Mouse (Mus musculus): ENCODE results near the gene Olfr31. TPM values are rescaled to one million over a fixed set of nuclear protein-coding genes. Genes with fewer than 3 reads are reported as not detected.

The Olfr31 gene
- polyA plus RNA-seq, 1 experiment from 2014 or later: not detected

DNA sequence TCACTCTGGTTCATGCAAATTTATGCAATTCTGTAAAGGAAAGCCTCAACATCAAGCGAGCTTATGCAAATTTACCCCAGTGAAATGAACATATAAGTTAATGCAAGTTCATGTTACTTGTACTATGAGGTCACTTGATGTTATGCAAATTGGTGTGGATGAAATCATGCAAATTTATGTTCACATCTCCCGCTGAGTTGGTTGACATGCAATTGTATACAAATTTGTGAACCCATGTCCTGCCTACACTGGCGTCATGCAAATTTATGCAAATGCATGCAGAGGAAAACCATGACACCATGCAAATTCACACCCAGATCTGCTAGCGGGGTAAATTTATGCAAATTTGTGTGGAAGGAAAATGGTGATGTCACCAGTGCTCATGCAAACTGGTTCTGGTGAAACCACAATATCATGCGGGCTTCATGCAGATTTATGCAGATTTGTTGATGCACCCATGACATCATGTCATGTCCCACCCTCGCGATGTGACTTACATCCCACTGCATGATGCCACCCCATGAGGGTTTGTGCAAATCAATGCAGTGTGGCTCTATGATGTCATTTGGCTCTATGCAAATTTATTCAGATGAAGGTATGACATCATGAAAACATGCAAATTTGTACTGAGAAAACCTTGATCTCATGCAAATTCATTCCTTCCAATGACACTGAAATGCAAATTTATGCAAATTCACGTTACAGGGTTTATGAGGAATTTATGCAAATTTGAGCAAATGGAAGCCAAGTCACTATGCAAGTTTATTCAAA, 31.3 kb downstream of the Olfr31 start:
- 92% methylated on average over 8 of the region's 8 CpGs for WGBS
- Histone ChIP-seq H3K4me2 (ENCODE audit: low read depth, low read length) (no peak overlapping the region), H3K27ac (ENCODE audit: low read length) (no peak overlapping the region), H3K9me3 (ENCODE audit: control insufficient read depth, low read length) (peaks cover 58% of the 10 kb centered on the region), H3K36me3 (ENCODE audit: control insufficient read depth, insufficient read depth, low read length) (peaks cover 15% of the 10 kb centered on the region), H3K27me3 (ENCODE audit: control insufficient read depth, insufficient read depth, low read depth, low read length) (no peaks in the 10 kb centered on the region), H3K4me3 (ENCODE audit: low read length) (no peak overlapping the region), H3K4me1 (replicated peaks; ENCODE audit: control insufficient read depth, insufficient read depth, low read length) (no peaks in the 10 kb centered on the region), H3K9ac (ENCODE audit: low read length) (no peak overlapping the region)
- ATAC-seq (ENCODE audit: low read depth): no peak

DNA sequence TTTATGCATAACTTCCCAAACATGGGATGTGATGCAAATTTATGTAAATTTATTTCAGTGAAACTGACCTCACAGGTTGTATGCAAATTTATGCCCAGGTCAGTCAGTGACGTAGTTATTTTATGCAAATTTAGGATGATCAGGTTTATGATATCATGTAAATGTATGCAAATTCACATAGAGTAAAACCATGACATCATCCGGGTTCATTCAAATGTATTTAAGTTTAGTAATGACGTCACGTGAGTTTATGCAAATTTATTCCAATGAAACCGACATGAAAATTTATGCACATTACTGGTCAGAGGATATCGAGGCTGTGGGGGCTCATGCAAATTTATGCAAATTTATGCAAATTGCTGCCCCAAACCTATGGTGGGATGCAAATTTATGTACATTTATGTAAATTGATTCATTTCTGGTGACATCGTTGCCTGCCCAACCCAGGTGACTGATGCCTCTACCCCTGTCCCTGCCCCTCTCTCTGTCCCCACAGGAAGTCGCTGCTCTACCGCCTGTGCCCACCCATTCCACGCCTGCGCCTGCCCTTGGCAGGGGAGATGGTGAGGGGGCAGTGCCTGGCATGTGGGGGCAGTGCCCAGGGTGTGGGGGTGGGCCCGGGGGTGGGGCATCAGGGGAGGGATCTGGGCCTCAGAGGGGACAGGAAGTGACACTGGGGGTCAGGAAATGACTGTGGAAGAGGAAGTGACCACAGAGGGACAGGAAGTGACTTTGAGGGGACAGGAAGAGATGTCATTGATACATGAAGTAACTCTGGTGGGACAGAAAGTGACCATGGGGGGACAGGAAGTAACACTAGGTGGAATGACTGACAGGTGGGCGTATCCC, 32.1 kb downstream of the Olfr31 start:
- Histone ChIP-seq H3K4me3 (ENCODE audit: low read length) (no peak overlapping the region), H3K9ac (ENCODE audit: low read length) (no peak overlapping the region), H3K9me3 (ENCODE audit: control insufficient read depth, low read length) (peaks cover 50% of the 10 kb centered on the region), H3K36me3 (ENCODE audit: control insufficient read depth, insufficient read depth, low read length) (peaks cover 15% of the 10 kb centered on the region), H3K27me3 (ENCODE audit: control insufficient read depth, insufficient read depth, low read depth, low read length) (no peaks in the 10 kb centered on the region), H3K4me1 (replicated peaks; ENCODE audit: control insufficient read depth, insufficient read depth, low read length) (no peaks in the 10 kb centered on the region), H3K27ac (ENCODE audit: low read length) (no peak overlapping the region), H3K4me2 (ENCODE audit: low read depth, low read length) (no peak overlapping the region)
- 96% methylated on average over 13 of the region's 13 CpGs for whole genome bisulfite sequencing
- ATAC-seq (ENCODE audit: low read depth): no peak

DNA sequence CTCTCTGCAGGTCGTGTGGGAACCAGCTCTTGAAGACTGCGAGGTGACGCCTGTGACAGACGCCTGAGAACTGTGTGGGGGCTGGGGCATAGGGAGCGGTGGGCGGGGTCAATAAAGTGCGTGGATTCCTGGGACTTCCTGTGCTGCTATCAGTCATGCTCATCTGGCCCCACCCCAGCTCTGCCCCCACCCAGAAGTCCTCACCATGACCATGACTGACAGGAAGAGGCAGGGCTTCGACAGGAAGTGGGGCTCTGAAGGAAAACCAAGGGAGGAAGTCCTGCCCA, 32.7 kb downstream of the Olfr31 start:
- Histone ChIP-seq H3K27me3 (ENCODE audit: control insufficient read depth, insufficient read depth, low read depth, low read length) (no peaks in the 10 kb centered on the region), H3K36me3 (ENCODE audit: control insufficient read depth, insufficient read depth, low read length) (peaks cover 9% of the 10 kb centered on the region), H3K4me1 (replicated peaks; ENCODE audit: control insufficient read depth, insufficient read depth, low read length) (no peaks in the 10 kb centered on the region), H3K9me3 (ENCODE audit: control insufficient read depth, low read length) (peaks cover 44% of the 10 kb centered on the region), H3K4me2 (ENCODE audit: low read depth, low read length) (no peak overlapping the region), H3K27ac (ENCODE audit: low read length) (no peak overlapping the region), H3K4me3 (ENCODE audit: low read length) (no peak overlapping the region), H3K9ac (ENCODE audit: low read length) (no peak overlapping the region)
- WGBS: 91% methylated on average over 8 of the region's 8 CpGs
- ATAC-seq (ENCODE audit: low read depth): no peak

Other genes starting within 250 kb of the Olfr31 start
- 205 and 209 TPM in 2 replicates for gene Psmd6, start 201.8 kb upstream of the Olfr31 start, polyA plus RNA-seq (2015; fragmentation: Nextera tagmentation; extraction: Ambion mirVana)
- gene Olfr720, start 136.0 kb upstream of the Olfr31 start, polyA plus RNA-seq (2015; fragmentation: Nextera tagmentation; extraction: Ambion mirVana): not detected in 2 replicates
- gene Il3ra, start 23.4 kb downstream of the Olfr31 start, polyA plus RNA-seq (2015; fragmentation: Nextera tagmentation; extraction: Ambion mirVana): 9.9 and 12.5 TPM in 2 replicates
- gene Olfr721-ps1, start 78.5 kb downstream of the Olfr31 start, polyA plus RNA-seq (2015; fragmentation: Nextera tagmentation; extraction: Ambion mirVana): not detected in 2 replicates

Measured in lung, embryonic 16.5 days (tissue).